Mouse (Mus musculus) C2C12 (cell line): ENCODE measurements around the gene Saxo1. TPM values are rescaled to one million over a fixed set of nuclear protein-coding genes. Genes with fewer than 3 reads are reported as not detected.

ENCODE experiments used
- H3K27me3 ChIP-seq: one replicate; pipeline ENCODE4 v1.6.1; 2011; ENCODE audit not compliant: control insufficient read depth, insufficient read depth, insufficient read length
- H3K36me3 ChIP-seq: one replicate; pipeline ENCODE4 v1.6.1; 2011; ENCODE audit not compliant: control insufficient read depth, insufficient read depth
- H3K4me3 ChIP-seq: one replicate; pipeline ENCODE4 v1.5.1; 2011; ENCODE audit warnings: mild to moderate bottlenecking, control low read depth; ENCODE audit not compliant: poor library complexity, insufficient read depth, severe bottlenecking
- H3K79me2 ChIP-seq: one replicate; pipeline ENCODE4 v1.6.1; 2011; ENCODE audit not compliant: control insufficient read depth, insufficient read depth
- H3K79me3 ChIP-seq: one replicate; pipeline ENCODE4 v1.6.1; 2011; ENCODE audit warnings: low read depth, control low read depth
- H3ac ChIP-seq: one replicate; pipeline ENCODE3; 2011; ENCODE audit warnings: low read depth; ENCODE audit not compliant: control insufficient read depth, insufficient read length
- CEBPB ChIP-seq: IDR thresholded peaks from one replicate; pipeline ENCODE4 v1.6.1; 2011; ENCODE audit warnings: low read depth, mild to moderate bottlenecking, control low read depth, moderate library complexity
- CTCF ChIP-seq: IDR thresholded peaks from one replicate; pipeline ENCODE4 v1.5.1; 2011; ENCODE audit not compliant: control insufficient read depth, insufficient read depth, insufficient read length
- FOSL1 ChIP-seq: IDR thresholded peaks from one replicate; pipeline ENCODE4 v1.8.0; 2011; ENCODE audit warnings: mild to moderate bottlenecking, low read length; ENCODE audit not compliant: poor library complexity, insufficient read depth, severe bottlenecking
- MAX ChIP-seq: IDR thresholded peaks from one replicate; pipeline ENCODE4 v1.6.1; 2011; ENCODE audit warnings: mild to moderate bottlenecking, control low read depth
- MYOD1 ChIP-seq: IDR thresholded peaks from one replicate; pipeline ENCODE4 v1.6.1; 2011; ENCODE audit warnings: low read depth; ENCODE audit not compliant: control insufficient read depth, insufficient read length
- MYOG ChIP-seq: IDR thresholded peaks from one replicate; pipeline ENCODE4 v1.6.1; 2011; ENCODE audit not compliant: control insufficient read depth, insufficient read length; ENCODE audit errors: extremely low read depth
- USF1 ChIP-seq: IDR thresholded peaks from one replicate; pipeline ENCODE4 v1.6.1; 2011; ENCODE audit warnings: low read depth, mild to moderate bottlenecking, control low read depth, moderate library complexity
- polyA plus RNA-seq: library from polyadenylated mRNA; unstranded; fragments of >200 nt; fragmentation: generic; extraction: Trizol; gene quantifications from one replicate; pipeline ENCODE4 v1.2.1, GENCODE M21; 2012; ENCODE audit warnings: missing spikeins

The Saxo1 gene
- polyA plus RNA-seq, 1 experiment = not detected

- Histone ChIP-seq H3K27me3 (no peaks in the 10 kb centered on the region), H3K79me2 (no peaks in the 10 kb centered on the region), H3K4me3 (no peak overlapping the region), H3K36me3 (no peaks in the 10 kb centered on the region), H3K79me3 (no peaks in the 10 kb centered on the region), H3ac (no peak overlapping the region)
- TF ChIP-seq FOSL1 (no peak), MAX (no peak), MYOG (no peak), CEBPB (no peak), USF1 (no peak), CTCF (no peak), MYOD1 (no peak)
These were observed 20.2 kb downstream of the Saxo1 start for GRCm38 (mm10) chr4:86537972-86538371.

DNA sequence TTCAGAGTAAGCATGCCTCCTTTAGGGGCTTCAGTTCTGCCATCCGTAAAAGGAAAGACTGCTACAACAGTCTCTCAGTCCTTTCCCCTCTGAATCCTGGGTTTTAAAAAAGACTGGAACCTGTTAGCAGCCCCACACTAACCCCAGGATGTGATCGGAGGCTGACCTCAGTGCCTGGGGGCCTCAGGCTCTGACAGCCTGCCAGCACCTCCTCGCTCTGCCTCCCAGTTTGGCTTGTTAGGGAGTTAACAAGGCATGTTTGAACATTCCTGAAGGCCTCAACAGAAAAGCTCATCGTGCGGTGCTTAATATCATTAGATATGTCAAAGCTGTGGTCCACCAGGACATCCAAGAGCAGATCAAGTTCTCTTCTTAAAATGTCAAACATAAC, 24.0 kb downstream of the Saxo1 start:
- Histone ChIP-seq H3K79me2 (no peaks in the 10 kb centered on the region), H3K36me3 (no peaks in the 10 kb centered on the region), H3K79me3 (no peaks in the 10 kb centered on the region), H3K4me3 (no peak overlapping the region), H3ac (no peak overlapping the region), H3K27me3 (no peaks in the 10 kb centered on the region)
- TF ChIP-seq MYOD1 (no peak), CTCF (no peak), MYOG (no peak), CEBPB (no peak), FOSL1 (no peak), USF1 (no peak), MAX (no peak)

DNA sequence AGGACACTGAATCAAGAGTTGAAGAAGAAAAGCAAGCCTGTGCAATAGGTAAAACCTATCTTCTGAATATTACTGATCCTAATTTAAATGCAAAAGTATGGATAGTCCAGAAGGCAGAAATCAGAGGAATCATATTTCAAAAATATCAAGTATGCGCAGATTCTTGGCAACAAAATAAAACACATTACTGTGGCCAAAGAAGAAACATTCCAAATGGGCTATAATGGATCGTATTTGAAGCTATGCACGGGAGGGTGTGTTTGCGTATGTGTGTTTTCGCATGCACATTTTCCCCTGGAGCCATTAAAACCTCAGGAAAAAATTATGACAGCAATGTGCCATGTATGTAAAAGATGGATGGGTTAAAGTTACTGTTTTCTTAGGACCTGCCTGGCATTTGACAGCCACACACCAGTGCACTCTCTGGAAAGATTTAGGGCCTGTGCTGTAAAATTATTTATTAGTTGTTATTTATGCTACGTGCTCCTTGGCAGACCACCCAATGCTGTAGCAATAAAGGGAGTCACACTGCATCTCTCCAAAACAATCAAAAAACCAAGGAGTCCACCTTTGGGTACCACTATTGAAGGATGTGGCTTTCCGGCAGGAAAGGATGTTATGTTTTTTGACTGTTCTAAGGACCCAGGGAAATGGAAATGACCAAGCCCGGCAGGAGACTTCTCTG, 24.6 kb downstream of the Saxo1 start:
- no peak overlapping the region for H3K4me3 ChIP-seq
- TF ChIP-seq USF1 (no peak), FOSL1 (no peak), CTCF (no peak), MYOD1 (no peak), CEBPB (no peak), MAX (no peak), MYOG (no peak)
- H3K36me3 ChIP-seq = no peaks in the 10 kb centered on the region
- no peaks in the 10 kb centered on the region for H3K79me3 ChIP-seq
- no peak overlapping the region for H3ac ChIP-seq
- no peaks in the 10 kb centered on the region for H3K79me2 ChIP-seq
- H3K27me3 ChIP-seq = no peaks in the 10 kb centered on the region

DNA sequence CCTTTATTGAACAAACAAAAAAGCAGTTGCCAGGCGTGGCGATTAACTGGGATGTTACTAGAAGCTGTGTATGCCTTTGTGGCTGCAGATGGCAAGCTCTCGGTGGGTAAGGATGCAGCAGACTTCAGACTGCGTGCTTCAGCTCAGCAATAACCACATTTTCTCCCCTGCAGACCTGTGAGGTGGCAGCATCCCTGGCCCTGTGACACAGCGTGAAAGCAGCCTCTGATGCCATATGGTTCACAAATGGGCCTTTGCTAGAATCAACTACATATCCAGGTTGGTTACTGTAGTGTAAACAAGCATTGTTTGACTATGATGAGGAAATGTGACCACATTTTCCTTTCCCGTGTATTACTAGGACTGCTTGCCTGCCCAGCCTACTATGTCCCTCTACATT, 29.0 kb downstream of the Saxo1 start:
- no peak overlapping the region for H3ac ChIP-seq
- TF ChIP-seq MYOG = no peak
- TF ChIP-seq MYOD1 = no peak
- TF ChIP-seq USF1 = no peak
- TF ChIP-seq CTCF = no peak
- TF ChIP-seq CEBPB = no peak
- no peak for TF ChIP-seq MAX
- TF ChIP-seq FOSL1 = no peak
- peaks cover 12% of the 10 kb centered on the region for H3K27me3 ChIP-seq
- H3K79me3 ChIP-seq = no peaks in the 10 kb centered on the region
- H3K79me2 ChIP-seq = no peaks in the 10 kb centered on the region
- H3K4me3 ChIP-seq = no peak overlapping the region
- no peaks in the 10 kb centered on the region for H3K36me3 ChIP-seq

- H3K36me3 ChIP-seq = no peaks in the 10 kb centered on the region
- H3K79me3 ChIP-seq = no peaks in the 10 kb centered on the region
- TF ChIP-seq MAX (no peak), CEBPB (no peak), USF1 (no peak), MYOG (no peak), MYOD1 (no peak), CTCF (no peak), FOSL1 (no peak)
- peaks cover 12% of the 10 kb centered on the region for H3K27me3 ChIP-seq
- H3K79me2 ChIP-seq = no peaks in the 10 kb centered on the region
- H3ac ChIP-seq = no peak overlapping the region
- no peak overlapping the region for H3K4me3 ChIP-seq
These were observed 30.7 kb downstream of the Saxo1 start for GRCm38 (mm10) chr4:86527162-86528136.
